Mouse (Mus musculus) embryo, embryonic 11.5 days (tissue): ENCODE results near the gene Hps5.
A peak's percentile ranks its signal among the peaks of the same experiment; 100 is the strongest.
"Not testable (repeated sequence)": the region's sequence is repeated elsewhere in the genome, so short reads cannot be mapped to it uniquely, and the experiment has no call there.

Source experiments
- DNase-seq: peaks from one replicate; pipeline ENCODE4 v3.0.0-alpha.2; 2012; ENCODE audit warnings: low read depth, low spot score

Hps5 gene

DNA sequence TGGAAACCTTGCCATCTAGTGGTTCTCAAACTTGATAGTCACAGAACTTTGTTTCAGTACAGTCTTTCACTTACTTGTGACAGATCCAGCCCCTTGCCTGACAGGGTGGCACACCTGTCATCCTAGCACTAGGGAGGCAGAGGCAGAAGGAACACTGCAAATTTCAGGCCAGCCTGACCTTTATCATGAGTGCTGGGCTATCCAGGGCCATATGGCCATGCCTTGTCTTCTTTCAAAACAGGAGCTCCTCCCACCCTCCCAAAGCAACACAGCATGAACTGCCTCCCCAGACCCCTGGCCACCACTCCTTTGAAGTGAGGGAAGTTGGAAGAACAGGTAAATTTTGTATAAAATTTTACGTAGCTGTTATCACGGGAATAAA is 31.9 kb upstream of the Hps5 start:
- no peak for DNase-seq

DNA sequence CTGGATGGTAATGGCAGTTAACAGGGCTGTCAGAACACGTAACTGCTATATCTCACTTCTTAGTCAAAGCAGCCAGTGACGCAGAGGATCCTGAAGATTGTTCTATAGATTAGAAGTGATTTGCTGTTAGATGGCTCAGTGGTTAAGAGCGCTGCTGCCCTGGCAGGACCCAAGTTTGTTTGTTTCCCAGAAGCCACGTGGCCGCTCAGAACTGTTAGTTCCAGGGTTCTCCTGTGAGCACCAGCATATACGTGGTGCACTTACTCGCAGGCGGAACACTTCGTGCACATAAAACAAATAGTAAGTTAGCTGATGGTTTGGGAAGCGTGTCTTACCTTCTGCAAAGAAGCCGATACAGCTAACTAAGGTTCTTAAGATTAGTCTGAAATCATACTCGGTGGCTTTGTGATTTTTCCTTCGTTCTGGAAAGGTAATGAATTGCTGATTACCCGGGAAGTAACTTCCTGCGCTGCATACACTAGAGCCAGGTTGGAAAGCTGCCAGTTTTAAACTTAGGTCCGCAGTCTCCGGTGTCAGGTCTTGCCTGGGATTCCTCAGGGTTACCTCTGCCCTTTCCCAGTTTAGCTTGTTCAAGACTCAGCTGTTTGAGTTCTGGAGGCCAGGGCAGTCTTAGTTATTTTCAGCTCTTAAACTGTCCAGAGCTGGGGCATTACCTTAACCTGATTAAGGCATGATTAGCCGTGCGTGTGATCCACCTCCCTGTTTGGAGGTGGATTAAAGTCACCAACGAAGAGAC is 31.4 kb upstream of the Hps5 start:
- no peak for DNase-seq

DNA sequence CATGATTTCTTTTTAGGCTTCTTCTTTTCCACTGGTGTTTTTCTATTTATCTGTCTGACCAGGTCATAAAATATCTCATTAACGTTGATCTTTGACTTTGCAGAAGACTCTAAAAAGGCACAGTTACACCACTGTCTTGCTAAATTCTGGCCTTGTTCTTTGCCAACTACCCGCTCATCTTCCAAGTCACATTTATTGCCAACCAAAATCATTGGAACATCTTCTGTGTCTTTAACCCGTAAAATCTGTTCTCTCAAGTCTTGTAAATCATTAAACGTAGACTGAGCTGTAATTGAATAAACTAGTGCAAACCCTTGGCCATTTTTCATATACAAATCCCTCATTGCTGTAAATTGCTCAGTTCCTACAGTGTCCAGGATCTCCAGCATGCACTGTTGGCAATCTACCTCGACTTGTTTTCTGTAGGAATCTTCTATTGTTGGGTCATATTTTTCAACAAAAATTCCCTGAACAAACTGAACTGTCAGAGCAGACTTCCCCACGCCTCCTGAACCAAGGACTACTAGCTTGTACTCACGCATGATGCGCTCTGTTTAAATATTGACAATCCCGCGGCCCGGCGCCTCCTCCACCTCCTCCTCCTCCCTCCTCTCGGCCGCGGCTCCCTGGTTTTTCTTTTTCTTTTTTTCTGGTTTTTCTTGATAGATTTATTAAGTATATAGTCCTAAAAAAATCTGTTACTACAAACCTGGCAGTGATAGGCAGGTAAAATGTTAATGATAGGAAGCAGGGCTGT is 25.2 kb upstream of the Hps5 start:
- DNase-seq: not testable (repeated sequence)

DNA sequence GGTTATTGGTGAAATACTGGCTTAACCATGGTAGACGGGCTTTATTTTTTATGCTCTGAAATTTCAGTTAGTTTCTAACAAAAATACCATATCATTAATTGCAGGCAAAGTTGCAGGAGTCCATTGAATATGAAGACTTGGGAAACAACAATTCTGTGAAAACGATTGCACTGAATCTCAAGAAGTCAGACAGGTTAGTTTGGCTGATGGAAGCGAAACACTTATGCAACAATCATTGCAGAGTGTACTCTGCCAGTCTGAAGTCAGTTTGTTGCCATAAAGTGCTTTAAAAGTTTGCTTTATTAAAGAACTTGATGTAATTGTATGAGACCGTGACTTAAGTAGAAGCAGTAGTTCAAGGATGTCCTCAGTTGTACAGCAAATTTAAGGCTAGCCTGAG is 18.1 kb upstream of the Hps5 start:
- no peak for DNase-seq

DNA sequence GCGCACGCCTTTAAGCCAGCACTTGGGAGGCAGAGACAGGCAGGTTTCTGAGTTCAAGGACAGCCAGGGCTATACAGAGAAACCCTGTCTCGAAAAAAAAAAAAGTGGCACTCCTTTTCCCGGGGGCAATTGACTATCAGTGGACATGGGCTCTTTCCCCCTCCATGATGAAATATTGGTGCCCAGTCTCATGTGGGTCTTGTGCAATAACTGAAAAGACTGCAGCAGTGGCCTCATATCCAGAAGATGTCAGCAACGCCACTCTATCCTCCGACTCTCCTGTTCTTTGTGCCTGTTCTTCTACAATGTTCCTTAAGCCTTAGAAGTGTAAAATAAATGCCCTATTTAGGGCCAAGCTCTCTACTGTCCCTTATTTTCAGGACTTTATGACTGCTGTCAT is 14.5 kb upstream of the Hps5 start:
- DNase-seq: no peak

DNA sequence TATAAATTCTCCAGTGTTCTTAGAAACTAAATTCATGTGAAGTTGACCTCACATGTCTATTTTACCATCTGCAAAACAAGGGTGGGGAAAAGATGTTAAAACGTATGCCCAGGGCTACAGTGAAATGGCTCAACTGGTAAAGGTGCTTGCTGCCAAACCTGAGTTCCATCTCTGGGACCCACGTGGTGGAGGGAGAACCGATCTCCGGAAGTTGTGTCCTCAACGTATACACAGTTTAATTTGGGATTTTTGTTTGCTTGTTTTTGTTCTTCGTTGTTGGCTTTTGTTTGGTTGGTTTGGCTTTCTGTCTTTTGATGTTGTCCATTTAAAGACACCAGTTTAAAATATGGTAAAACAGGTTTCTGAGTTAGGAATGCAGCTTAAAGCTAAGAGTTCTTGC is 915 bp upstream of the Hps5 start:
- no peak for DNase-seq

DNA sequence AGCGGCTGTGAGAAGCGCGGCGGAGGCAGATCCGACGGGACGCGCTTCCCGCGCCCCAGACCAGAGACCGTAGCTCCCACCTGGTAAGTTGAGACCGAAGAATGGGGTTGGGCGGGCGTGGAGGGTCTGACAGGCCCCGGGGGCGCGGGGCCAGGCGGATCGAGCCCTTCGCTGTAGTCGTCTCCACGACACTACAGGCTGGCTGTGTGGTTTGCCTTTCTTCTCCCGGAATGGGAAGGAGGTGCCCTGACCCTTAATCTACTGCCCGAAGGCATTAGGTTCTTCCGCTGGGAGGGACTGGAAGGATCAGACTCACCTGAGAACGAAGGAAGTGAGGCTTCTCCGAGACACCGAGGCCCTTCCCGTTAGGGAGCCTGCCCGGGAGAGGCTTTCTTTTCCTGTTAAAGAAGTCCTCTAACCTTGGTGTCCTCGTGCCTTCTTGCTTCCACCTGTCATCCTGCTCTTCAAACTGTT is 379 bp upstream of the Hps5 start:
- no peak for DNase-seq

DNA sequence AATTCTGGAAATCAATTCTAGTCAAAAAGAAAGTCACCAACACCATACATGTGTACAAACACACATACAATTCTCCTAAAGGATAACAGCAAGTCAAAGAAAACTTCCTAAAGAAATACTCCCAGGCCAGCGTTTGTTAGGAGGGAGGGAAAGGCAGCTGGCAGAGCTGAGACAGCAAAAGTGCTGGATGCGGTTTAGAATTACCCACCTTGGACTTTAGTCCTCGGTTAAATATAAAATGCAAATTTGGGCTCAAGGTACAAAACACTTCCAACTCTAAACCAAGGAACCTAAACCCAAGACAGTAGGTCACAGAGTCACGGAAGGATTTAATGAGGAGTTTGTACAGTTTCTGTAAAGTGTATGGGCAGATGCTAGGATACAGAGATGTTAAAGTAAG is 2.0 kb downstream of the Hps5 start:
- DNase-seq: no peak

DNA sequence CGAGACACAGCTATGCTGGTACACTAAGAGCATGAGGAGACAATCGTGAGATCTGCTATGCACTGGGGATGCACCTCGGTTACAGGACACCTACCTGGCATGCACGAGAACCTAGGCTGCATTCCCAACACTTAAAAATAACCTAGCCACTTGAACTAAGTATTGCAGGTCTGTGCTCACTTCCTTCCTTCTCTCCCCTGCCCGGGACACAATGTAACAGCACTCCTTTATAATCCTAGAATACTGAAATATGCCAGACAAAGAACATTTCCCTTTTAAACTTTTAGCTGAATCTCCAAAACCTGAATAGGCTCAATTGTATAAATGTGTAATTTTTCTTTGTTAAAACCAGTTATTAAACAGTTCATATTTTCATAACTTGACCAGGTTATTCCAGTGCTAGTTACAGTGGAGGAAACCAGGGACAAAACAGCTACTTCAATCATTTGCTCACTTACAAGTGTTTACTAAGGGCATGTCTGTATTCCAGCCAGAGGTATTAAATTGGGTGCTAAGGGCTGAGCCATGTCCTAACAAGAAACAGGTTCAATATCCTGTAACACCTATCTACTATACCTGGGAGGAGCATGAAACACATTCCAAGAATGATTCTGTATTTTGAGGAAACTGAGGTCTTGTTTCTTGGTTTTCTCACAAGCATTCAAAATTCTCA is 6.6 kb downstream of the Hps5 start:
- DNase-seq: no peak

DNA sequence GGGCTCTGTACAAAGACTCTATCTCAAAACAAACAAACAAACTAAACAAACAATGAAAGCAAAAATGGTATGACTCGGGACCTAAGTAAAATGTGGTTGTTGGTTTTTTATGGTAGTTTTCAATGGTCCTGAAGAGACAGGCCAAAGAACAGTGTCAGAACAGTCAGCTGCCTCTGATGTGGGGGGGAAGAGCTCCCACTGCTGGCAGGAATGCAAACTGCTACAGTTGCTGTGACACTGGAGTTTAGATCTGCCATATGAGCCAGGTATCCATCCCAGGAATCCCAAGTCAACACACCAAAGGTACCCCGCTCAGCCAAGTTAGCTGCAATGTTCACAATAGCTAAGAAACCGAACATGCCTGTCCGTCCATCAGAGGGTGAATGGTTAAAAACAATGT is 25.2 kb downstream of the Hps5 start:
- DNase-seq: peak; percentile 48

DNA sequence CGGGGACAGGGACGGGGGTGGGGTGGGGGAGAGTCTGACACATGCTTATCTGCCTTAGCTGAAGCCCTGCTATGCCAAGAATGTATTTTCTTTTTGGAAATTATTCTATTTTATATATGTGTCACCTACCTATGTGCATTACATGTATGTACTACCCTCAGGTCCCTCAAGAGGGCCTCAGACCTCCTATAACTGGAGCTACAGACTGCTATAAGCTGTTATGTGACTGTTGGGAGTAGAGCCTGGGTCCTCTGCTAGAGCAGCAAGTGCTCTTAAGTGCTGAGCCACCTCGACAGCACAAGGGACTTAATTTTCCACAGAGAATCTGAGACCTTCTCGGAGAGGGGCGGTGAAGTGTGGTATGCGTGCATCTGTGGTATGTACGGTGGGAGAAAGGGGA is 27.4 kb downstream of the Hps5 start:
- DNase-seq: no peak

DNA sequence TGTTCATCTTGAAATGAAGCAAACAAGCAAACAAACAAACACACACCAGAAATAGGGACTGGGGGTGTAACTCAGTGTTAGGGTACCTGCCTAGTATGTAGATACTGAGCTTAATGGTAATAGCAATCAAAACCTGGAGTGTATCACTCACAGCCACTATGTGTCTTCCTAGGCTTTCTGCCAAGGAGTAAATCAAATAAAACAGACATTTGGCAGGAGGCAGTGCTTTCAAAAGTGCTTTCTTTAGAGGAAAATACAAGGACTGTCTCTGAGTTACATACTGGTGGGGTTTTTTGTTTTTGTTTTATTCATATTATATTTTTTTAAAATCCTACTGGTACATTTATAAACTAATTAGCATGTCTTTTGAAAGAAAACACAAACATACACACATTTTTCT is 28.5 kb downstream of the Hps5 start:
- DNase-seq: no peak

DNA sequence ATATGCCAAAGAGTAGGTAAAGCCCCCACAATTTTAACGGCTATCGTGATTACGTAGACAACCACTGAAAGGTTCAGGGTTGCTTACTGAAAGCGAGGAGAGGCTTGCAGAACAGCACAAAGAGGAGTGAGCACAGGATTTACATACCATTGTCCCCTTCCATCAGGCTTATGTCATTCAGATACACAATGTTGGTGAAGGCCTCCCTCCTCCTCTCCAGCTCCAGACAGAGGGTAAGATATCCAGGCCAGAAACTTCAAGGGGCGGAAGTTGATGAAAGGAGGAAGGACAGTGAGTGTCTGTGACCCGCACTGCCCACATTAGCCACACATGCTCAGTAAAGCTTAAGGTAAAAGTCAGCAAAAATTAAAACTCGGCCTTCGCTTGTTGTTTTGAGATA is 31.2 kb downstream of the Hps5 start:
- no peak for DNase-seq

DNA sequence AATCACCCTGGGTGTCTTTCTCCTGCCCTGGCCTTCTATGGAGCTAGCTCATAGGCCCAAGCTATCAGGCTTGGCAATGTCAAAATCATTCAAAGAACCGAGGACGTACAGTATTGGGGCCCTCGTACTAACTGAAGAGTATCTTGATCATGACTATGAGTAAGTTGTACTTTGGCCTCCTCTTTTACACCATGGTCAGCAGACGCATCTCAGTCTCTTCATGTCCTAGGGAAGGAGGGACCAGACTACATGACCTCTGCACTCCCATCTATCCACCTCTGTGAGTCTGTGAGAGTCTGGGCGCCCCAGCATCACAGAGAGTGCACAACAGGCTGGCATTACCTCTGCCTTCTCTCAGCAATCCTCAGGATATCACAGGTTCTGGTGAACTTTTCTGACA is 33.3 kb downstream of the Hps5 start:
- no peak for DNase-seq

DNA sequence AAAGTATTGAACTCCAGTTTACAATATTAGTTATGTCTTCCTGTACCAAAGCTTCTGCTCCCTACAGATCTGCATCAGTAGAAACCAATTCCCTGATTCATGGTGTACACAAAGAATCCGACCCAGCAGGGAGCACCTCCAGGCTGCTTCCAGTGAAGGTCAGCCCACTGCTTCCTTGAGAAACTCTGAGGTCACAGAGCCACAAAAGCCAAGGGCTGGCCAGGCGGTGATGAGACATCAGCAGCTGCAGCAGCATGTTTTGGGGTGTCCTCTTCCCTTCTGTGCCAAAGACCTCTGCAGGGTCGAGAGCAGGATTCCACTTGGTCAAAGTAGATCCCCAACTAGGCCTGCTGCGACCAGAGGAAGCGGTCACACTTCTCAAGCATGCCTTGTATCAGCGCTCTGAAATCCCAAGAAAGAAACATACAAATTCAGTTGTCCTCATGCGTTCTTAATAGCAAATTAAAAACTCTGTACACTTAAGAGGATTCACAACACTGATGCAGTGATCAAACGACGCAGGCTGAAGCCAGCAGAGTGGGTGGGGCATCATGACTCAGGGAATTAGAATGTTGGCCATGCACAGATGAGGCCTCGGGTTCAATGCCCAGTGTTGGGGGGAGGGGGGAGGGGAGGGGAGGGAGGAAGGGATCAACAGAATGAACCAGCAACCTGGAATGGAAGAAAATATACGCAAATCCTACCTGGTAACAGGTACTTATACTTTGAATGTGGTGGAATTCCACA is 34.6 kb downstream of the Hps5 start:
- DNase-seq: no peak

DNA sequence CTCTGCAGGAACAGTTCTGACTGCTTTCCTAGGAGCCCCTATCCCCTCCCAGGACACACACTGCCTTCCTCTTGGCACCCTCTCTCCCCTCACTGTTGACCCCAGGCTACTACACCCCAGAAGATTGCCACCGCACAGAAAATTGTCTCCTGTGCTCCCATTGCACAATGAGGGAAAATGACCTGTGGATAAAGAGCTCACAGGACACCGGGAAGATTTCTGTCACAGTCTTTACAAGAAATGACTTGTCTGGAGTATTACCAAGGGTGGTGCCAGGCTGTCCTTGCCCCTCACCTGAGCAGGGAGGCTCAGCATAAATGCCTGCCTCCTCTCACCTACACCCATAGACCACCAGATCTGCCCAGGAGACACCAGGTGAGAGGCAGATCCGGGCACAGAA is 44.4 kb downstream of the Hps5 start, which contains the start of gene Saa2:
Gene Saa2, plus strand, starts transcription at position 301 of the 400 bp plus-strand sequence.
- DNase-seq: no peak

DNA sequence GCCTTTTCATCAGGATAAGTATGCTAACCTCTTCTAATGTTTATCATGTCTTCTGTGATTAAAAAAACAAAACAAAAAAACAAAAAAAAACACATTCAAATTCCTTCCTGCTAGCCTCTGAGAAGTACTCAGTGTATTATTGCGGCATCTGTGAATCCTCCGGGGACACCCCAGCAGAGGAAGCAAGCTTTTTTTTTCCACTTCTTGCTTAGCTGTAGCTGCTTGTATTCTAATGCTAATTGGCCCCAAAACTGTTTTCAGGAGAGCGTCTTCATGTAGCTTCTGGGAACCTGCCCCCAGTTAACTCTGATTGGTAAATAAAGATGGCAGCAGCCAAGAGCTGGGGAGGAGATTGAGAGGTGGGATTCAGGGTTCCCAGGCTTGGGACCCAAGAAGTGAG is 47.4 kb downstream of the Hps5 start:
- DNase-seq: no peak

DNA sequence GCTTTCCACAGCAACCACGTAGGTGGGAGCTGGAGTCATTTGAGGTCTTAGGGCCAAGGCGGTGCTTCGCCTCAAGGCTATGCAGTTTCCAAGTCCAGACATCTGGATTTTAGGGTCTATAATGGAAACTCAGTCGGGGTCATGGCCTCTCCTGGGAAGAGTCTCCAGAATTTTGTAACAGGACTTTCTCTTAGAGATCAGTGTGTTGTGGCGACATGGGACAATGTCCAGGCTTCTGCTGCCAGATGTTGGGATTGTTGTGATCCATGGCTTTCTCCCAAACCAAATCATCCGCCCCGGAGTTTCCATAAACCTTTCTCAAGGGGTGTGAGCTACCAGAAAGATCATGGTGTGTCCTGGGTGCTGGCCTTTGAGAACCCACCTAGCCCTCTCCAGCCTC is 49.5 kb downstream of the Hps5 start:
- no peak for DNase-seq

DNA sequence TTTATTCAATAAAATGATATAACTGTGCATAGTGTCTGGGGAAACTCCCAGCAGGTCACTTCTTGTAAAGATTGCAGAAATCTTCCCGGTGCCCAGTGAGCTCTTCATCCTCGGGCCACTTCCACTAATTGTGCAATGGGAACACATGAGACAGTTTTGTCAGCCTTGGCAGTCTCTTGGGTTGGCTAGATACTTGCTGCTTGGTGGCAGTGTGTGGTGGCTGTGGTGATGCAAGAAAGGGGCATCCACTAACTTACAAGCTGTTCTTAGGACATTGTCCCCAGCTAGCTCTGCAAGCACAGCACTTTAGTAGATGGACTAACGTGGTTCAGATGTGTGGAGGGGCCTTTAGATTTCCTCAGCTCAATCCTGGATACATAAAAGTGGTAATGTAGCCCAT is 50.0 kb downstream of the Hps5 start:
- DNase-seq: no peak

DNA sequence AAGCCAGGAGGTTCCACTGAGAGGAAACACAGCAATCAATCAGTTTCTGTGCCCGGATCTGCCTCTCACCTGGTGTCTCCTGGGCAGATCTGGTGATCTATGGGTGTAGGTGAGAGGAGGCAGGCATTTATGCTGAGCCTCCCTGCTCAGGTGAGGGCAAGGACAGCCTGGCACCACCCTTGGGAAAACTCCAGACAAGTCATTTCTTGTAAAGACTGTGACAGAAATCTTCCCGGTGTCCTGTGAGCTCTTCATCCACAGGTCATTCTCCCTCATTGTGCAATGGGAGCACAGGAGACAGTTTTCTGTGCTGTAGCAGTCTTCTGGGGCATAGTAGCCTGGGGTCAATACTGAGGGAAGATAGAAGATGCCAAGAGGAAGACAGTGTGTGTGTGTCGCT is 53.0 kb downstream of the Hps5 start, which contains the start of gene Saa1:
Gene Saa1, minus strand, starts transcription at position 101 of the 400 bp plus-strand sequence.
- DNase-seq: not testable (repeated sequence)

DNA sequence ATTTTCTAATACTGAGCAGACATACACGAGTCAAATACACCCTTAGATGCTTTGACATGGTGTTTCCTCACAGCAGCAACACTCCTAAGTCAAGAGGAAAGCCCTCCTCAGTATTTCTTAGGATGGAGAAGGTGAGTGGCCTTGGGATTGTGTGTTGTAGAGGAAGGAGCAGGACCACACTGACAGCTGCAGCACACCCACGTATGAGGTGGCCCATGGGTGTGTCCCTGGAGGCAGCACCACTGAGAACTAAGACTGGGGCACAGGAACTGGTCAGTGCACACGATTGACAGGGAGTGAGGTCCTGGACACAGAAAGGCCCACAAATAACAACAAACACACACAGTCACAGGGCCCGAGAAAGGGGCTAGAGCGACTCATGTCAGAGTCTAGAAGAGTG is 55.8 kb downstream of the Hps5 start:
- not testable (repeated sequence) for DNase-seq
